ENCODE assay signal across 8 mouse cellular contexts in genomic region chr11:23256194-23256802, GRCm38 (mm10). TPM values are rescaled to one million over a fixed set of nuclear protein-coding genes. Genes with fewer than 3 reads are reported as not detected.
A peak's percentile ranks its signal among the peaks of the same experiment; 100 is the strongest.
DNase-seq lines count a peak whose midpoint lies in the region; ATAC-seq and TF ChIP-seq lines count a peak whose summit lies in the region.

No protein-coding gene starts in this region.

- no peaks in the 10 kb centered on the region for H3K9me3 ChIP-seq in hindbrain, postnatal 0 days (ENCODE audit: low read length)
- no peaks in the 10 kb centered on the region for H3K9me3 ChIP-seq in midbrain, embryonic 13.5 days

- H3K4me2 ChIP-seq in hindbrain, postnatal 0 days (ENCODE audit: low read depth, low read length): peak overlapping the region; percentile 84
- peak overlapping the region; percentile 92 for H3K4me2 ChIP-seq in midbrain, embryonic 13.5 days (replicated peaks)

- H3K27me3 ChIP-seq in kidney, adult 2 months (replicated peaks; ENCODE audit: control insufficient read depth, insufficient read depth, low read length): no peaks in the 10 kb centered on the region
- no peaks in the 10 kb centered on the region for H3K27me3 ChIP-seq in hindbrain, postnatal 0 days (ENCODE audit: insufficient read depth, low read length)
- no peaks in the 10 kb centered on the region for H3K27me3 ChIP-seq in midbrain, embryonic 13.5 days

- H3K9ac ChIP-seq in hindbrain, postnatal 0 days (replicated peaks; ENCODE audit: low read length): peak overlapping the region; percentile 100
- peak overlapping the region; percentile 93 for H3K9ac ChIP-seq in midbrain, embryonic 13.5 days (replicated peaks)

- ATAC-seq in hindbrain, postnatal 0 days: no peak; the same call in 1 of the 2 replicates
- ATAC-seq in midbrain, embryonic 13.5 days: peak; percentile 43

- peak overlapping the region; percentile 87 for H3K4me3 ChIP-seq in kidney, adult 2 months (ENCODE audit: insufficient read depth, low read depth, low read length)
- H3K4me3 ChIP-seq in brown adipose tissue, adult 24 weeks (ENCODE audit: insufficient read depth, low read depth, low read length): peak overlapping the region; percentile 85
- H3K4me3 ChIP-seq in hindbrain, postnatal 0 days (ENCODE audit: low read length): peak overlapping the region; percentile 99
- H3K4me3 ChIP-seq in midbrain, embryonic 13.5 days (replicated peaks): peak overlapping the region; percentile 92

- DNase-seq in kidney, adult 2 months: peak; percentile 2
- no peak for DNase-seq in kidney, adult 11 months
- DNase-seq in hindbrain, postnatal 0 days (ENCODE audit: low spot score): peak; percentile 65
- no peak for DNase-seq in urinary bladder, postnatal 10 days (ENCODE audit: low spot score)
- no peak for DNase-seq in yolk sac, embryonic 10.5 days (ENCODE audit: low spot score)
- DNase-seq in spleen, postnatal 10 days (ENCODE audit: low spot score in 2 of 2): no peak

- peaks cover 5% of the 10 kb centered on the region; the same call in 1 of the 2 replicates for H3K4me1 ChIP-seq in kidney, adult 2 months (ENCODE audit: control insufficient read depth, insufficient read depth, low read length)
- H3K4me1 ChIP-seq in brown adipose tissue, adult 24 weeks (ENCODE audit: control insufficient read depth, insufficient read depth, insufficient read length, low read length): peaks cover 5% of the 10 kb centered on the region; the same call in 1 of the 2 replicates
- H3K4me1 ChIP-seq in hindbrain, postnatal 0 days (ENCODE audit: insufficient read depth, low read length): 0 out of 2 replicates have a peak, but pooled peaks cover 6% of the 10 kb centered on the region
- H3K4me1 ChIP-seq in midbrain, embryonic 13.5 days (replicated peaks): peaks cover 25% of the 10 kb centered on the region

- no peaks in the 10 kb centered on the region for H3K36me3 ChIP-seq in kidney, adult 2 months (ENCODE audit: control insufficient read depth, insufficient read depth, low read length)
- no peaks in the 10 kb centered on the region for H3K36me3 ChIP-seq in hindbrain, postnatal 0 days (ENCODE audit: insufficient read depth, low read length)
- no peaks in the 10 kb centered on the region for H3K36me3 ChIP-seq in midbrain, embryonic 13.5 days

- H3K27ac ChIP-seq in kidney, adult 2 months (ENCODE audit: insufficient read depth, low read depth, low read length): peak overlapping the region; percentile 82
- peak overlapping the region; percentile 89 for H3K27ac ChIP-seq in brown adipose tissue, adult 24 weeks (replicated peaks; ENCODE audit: low read depth, low read length)
- peak overlapping the region; percentile 100 for H3K27ac ChIP-seq in hindbrain, postnatal 0 days
- peak overlapping the region; percentile 99 for H3K27ac ChIP-seq in midbrain, embryonic 13.5 days

- TF ChIP-seq POLR2A in kidney, adult 2 months (IDR thresholded peaks at IDR 0.05; ENCODE audit: low read depth, low read length): no peak

- TF ChIP-seq CTCF in kidney, adult 2 months (conservative IDR thresholded peaks at IDR 0.05; ENCODE audit: insufficient read depth, insufficient read length, low read depth, low read length): no peak
- no peak; the same call in 1 of the 2 replicates for TF ChIP-seq CTCF in hindbrain, postnatal 0 days (IDR thresholded peaks at IDR 0.05; ENCODE audit: low read depth)

- WGBS in kidney, adult 2 months: 2% methylated on average over 51 of the region's 51 CpGs
- WGBS in hindbrain, postnatal 0 days: under 1% methylated on average over 29 of the region's 51 CpGs
- 1% methylated on average over 42 of the region's 51 CpGs for WGBS in midbrain, embryonic 13.5 days

RNA-seq across cellular contexts. Expression of gene Xpo1, which starts 0.5 kb away (rescaled TPM):
- 3.5 and 5.3 TPM in 2 replicates for polyA plus RNA-seq in kidney, adult 2 months (2012; rRNA removed)
- polyA plus RNA-seq in brown adipose tissue, adult 24 weeks (2012; ENCODE audit: insufficient read depth, insufficient read length, missing spikeins): 22.1 and 33.0 TPM in 2 replicates
- 50.7 and 51.8 TPM in 2 replicates for total RNA-seq in hindbrain, postnatal 0 days (2014; rRNA removed)
- 40.8 and 43.7 TPM in 2 replicates for polyA plus RNA-seq in hindbrain, postnatal 0 days (2015; fragmentation: Nextera tagmentation; extraction: Ambion mirVana)
- polyA plus RNA-seq in midbrain, embryonic 13.5 days (2015; fragmentation: Nextera tagmentation; extraction: Ambion mirVana): 86.6 and 89.4 TPM in 2 replicates

RNA-seq across cellular contexts. Expression of gene Usp34, which starts 50.4 kb away (rescaled TPM):
- polyA plus RNA-seq in kidney, adult 2 months (2012; rRNA removed): 8.3 and 10.3 TPM in 2 replicates
- polyA plus RNA-seq in brown adipose tissue, adult 24 weeks (2012; ENCODE audit: insufficient read depth, insufficient read length, missing spikeins): 12.4 and 15.9 TPM in 2 replicates
- 95.2 and 95.3 TPM in 2 replicates for total RNA-seq in hindbrain, postnatal 0 days (2014; rRNA removed)
- polyA plus RNA-seq in hindbrain, postnatal 0 days (2015; fragmentation: Nextera tagmentation; extraction: Ambion mirVana): 24.5 and 26.7 TPM in 2 replicates
- polyA plus RNA-seq in midbrain, embryonic 13.5 days (2015; fragmentation: Nextera tagmentation; extraction: Ambion mirVana): 31.3 and 36.2 TPM in 2 replicates

Comparison
In these comparisons a context has a peak if more than half of its experiments do, and no peak if none do; other contexts are left out.
1. DNase-seq: peak in kidney, adult 2 months (single experiment) and hindbrain, postnatal 0 days (single experiment); none in kidney, adult 11 months (single experiment), urinary bladder, postnatal 10 days (single experiment), yolk sac, embryonic 10.5 days (single experiment) and spleen, postnatal 10 days (0 of 2).
2. Peak in every context shown above with its lines, with median percentiles within 50 percentile points of each other: H3K27ac ChIP-seq and H3K4me3 ChIP-seq.